Mouse (Mus musculus) monocyte, adult 5-6 weeks (primary cell): ENCODE measurements around the gene A630073D07Rik. TPM values are rescaled to one million over a fixed set of nuclear protein-coding genes. Genes with fewer than 3 reads are reported as not detected.
"Not testable (repeated sequence)": the region's sequence is repeated elsewhere in the genome, so short reads cannot be mapped to it uniquely, and the experiment has no call there.

Experiments used
- ATAC-seq: fragments of 153-309, 156-312 bp; replicated peaks from 2 replicates; pipeline ENCODE4 v1.8.0; 2017; ENCODE audit warnings: mild to moderate bottlenecking; ENCODE audit not compliant: low TSS enrichment, insufficient number of reproducible peaks, severe bottlenecking, poor library complexity, low FRiP score
- total RNA-seq: library from RNA; stranded (forward); fragments of 200-1000, 200-491, 200-594 nt; gene quantifications from 3 replicates; pipeline ENCODE4 v1.2.3, GENCODE M21; 2017

Gene A630073D07Rik
- total RNA-seq, result not detected in 3 replicates

DNA sequence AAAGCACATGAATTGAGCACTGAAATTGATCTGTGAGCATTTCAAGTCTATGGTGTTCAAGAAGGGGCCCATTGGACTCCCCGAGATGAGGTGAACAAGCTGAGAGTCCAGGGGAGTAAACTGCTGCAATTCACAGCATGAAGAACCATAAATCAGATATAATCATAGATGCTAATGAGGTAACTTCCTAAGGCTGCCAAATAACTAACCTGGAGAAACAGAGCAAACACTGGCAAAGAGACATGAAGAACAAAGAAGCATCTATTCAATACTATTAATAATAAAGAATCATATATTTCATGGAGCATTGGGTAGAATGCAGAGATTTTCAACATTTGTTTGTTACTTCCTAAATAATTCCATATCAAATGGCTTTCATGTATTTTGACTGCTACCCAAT, at the start of gene A630073D07Rik:
TSS of gene A630073D07Rik (minus strand) at position 101 of the 400 bp plus-strand sequence.
- ATAC-seq, result no peak

- no peak for ATAC-seq
These were observed 49.6 kb upstream of the A630073D07Rik start, which contains the start of gene Tas2r121 for GRCm38 (mm10) chr6:132700907-132701306. Gene Tas2r121 (minus strand): TSS chr6:132701007.

- ATAC-seq, result not testable (repeated sequence)
These were observed 40.3 kb upstream of the A630073D07Rik start for GRCm38 (mm10) chr6:132691596-132691995.

DNA sequence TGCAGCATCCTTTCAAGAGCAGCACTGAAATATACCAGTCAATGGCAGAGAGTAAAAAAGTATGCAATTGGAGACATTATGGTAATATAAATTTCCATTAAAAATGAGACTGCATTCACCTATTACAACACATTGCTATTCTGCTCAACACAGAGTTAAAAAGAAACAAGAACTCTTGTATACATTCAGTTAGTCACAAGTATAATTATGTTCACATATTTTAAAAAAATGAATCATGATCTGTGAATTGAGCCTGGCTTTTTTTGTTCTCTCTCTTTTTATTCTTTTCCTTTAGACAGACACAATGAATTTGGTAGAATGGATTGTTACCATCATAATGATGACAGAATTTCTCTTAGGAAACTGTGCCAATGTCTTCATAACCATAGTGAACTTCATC, 5.3 kb upstream of the A630073D07Rik start, which contains the start of gene Tas2r120:
TSS of gene Tas2r120 (plus strand) at position 301 of the 400 bp plus-strand sequence.
- ATAC-seq, result no peak

GRCm38 (mm10) chr6:132649399-132649798, 1.9 kb downstream of the A630073D07Rik start:
- no peak for ATAC-seq

GRCm38 (mm10) chr6:132595613-132596012, 55.7 kb downstream of the A630073D07Rik start, which contains the start of gene Prp2:
Gene Prp2 (plus strand): TSS chr6:132595913.
- not testable (repeated sequence) for ATAC-seq

Other genes with a start within 250 kb of the A630073D07Rik start
- not detected in 3 replicates for gene Prh1, start 81.7 kb downstream of the A630073D07Rik start, total RNA-seq
- not detected in 3 replicates for gene Prp2, start 55.6 kb downstream of the A630073D07Rik start, total RNA-seq
- gene Tas2r120, start 5.4 kb upstream of the A630073D07Rik start, total RNA-seq, result not detected in 3 replicates
- not detected in 3 replicates for gene Tas2r121, start 49.5 kb upstream of the A630073D07Rik start, total RNA-seq
- not detected in 3 replicates for gene Tas2r122, start 60.4 kb upstream of the A630073D07Rik start, total RNA-seq
- gene Tas2r115, start 86.5 kb upstream of the A630073D07Rik start, total RNA-seq, result not detected in 3 replicates
- not detected in 3 replicates for gene Tas2r124, start 103.2 kb upstream of the A630073D07Rik start, total RNA-seq
- not detected in 3 replicates for gene Tas2r102, start 110.6 kb upstream of the A630073D07Rik start, total RNA-seq
- gene Tas2r136, start 126.6 kb upstream of the A630073D07Rik start, total RNA-seq, result not detected in 3 replicates
- not detected in 3 replicates for gene Tas2r117, start 151.3 kb upstream of the A630073D07Rik start, total RNA-seq
- gene Tas2r123, start 195.6 kb upstream of the A630073D07Rik start, total RNA-seq, result not detected in 3 replicates
- not detected in 3 replicates for gene Tas2r116, start 203.9 kb upstream of the A630073D07Rik start, total RNA-seq
- gene Tas2r110, start 216.5 kb upstream of the A630073D07Rik start, total RNA-seq, result not detected in 3 replicates
- gene Tas2r113, start 241.5 kb upstream of the A630073D07Rik start, total RNA-seq, result not detected in 3 replicates